Mouse (Mus musculus): ENCODE results near the gene Cux1. TPM values are rescaled to one million over a fixed set of nuclear protein-coding genes. Genes with fewer than 3 reads are reported as not detected.

Gene Cux1
- polyA plus RNA-seq, 1 experiment from 2014 or later = 126 TPM

- peak; percentile 74 for DNase-seq (ENCODE audit: low spot score)
These were observed 906 bp upstream of the Cux1 start for GRCm38 (mm10) chr5:136568026-136568765.

GRCm38 (mm10) chr5:136566812-136567175, 496 bp downstream of the Cux1 start:
- DNase-seq (ENCODE audit: low spot score) = no peak

DNA sequence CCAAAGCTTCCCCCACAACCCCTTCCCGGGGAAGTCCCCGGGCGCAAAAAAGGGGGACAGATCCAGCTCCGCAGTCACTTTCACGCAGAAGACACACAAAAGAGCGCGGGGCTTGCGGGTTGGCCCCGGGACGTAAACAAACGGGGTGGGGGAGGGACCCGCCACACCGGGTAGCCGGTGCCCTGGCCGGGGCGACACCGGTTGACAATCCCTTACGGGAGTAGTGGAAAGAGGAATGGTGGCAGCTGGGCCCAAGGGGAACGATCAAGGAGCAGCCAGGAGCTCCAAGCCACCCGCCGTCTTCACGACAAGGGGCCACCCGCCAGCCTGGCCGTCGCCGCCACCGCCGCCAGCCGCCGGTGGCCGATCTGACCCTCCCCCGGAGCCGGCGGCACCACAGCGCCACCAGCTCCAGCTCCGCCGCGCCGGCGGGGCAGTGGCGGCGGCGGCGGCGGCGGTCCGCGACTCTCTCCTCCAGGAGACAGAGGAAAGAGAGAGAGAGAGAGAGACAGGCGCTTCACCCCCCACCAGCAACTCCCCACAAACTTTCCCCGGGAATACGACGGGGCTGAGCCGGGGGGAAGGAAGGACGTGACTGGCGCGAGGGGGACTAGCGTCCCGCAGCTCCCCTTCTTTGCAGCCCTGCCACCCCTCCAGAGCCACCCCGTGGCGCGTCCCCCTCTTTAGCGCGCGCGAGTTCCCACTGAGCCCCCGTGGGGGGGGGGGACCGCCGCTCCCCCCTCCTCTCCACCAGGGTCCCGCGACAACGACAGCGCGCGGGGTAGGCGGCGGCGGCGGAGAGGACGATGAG, 1.1 kb downstream of the Cux1 start:
- peak; percentile 66 for DNase-seq (ENCODE audit: low spot score)

DNA sequence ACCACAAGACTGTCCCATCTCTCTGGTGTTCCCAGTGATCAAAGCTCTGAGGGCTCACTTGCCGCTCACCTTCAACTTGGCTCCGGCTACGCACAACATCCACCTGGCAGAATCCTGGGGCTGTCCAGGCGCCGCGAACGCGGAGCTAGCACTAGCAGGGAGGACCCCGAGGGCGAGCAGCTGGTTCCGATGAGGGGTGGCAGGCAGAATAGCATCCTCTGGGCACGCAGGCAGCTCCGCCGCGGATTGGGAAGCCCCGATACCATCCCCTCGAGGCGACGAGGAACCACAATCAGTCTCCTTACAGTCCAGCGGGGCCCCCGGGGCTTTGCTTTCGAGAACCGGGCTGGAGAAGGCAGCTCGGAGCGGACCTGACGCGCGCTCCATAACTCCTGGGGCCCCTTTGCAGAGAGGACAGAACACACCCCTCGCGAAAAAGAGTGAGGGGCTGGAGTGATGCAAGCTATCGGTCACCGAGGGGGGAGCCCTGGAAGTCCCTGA, 1.9 kb downstream of the Cux1 start:
- DNase-seq (ENCODE audit: low spot score) = peak; percentile 42

DNA sequence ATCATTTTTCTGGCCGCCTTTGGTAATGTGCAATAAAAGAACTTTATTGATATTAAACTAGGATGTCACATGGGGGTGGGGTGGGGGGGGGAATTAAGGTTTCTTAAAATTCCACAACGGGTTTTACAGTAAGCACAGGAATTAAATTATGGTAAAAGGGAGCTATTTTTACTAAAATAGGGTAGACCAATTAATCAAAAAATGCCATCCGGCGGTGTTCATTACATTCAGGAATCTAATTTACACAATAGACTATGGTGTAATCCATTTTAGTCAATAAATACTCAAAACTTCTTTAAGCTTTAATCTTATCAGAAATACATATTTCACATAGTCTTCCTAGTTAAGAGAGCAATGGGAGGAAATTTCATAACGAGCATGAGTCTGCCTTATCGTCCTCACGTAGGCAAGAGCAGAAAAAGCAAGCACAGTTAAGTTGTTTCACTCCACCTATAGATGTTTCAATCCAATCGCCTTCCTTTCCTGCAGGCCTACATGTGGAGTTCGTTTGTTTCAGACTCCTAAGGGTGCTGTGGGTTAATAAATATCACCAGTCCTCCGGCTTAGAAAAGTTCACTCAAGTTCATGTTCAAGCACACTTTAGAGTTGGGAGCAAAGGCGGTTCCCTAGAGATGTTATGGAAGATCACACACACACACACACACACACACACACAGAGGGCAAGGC, 2.5 kb downstream of the Cux1 start:
- DNase-seq (ENCODE audit: low spot score) = no peak

DNA sequence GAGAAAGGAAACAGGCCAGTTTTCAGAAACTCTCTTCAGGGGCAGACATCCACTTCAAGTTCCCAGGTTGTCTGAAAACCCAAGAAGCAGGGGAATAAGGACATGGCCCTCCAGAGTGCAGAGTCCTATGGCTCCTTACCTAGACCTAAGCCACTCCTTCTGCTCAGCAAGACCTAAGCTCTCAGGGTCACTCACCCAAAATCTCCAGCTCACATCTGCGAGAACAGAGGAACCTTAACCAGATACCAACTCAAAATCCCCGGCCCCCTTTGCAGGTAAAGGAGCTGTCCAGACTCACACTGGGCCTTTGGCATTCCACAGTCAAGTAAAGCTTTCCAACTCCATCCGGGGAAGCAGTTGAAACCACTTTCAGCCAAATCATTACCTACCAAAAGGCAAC, 3.3 kb downstream of the Cux1 start:
- DNase-seq (ENCODE audit: low spot score) = no peak

DNA sequence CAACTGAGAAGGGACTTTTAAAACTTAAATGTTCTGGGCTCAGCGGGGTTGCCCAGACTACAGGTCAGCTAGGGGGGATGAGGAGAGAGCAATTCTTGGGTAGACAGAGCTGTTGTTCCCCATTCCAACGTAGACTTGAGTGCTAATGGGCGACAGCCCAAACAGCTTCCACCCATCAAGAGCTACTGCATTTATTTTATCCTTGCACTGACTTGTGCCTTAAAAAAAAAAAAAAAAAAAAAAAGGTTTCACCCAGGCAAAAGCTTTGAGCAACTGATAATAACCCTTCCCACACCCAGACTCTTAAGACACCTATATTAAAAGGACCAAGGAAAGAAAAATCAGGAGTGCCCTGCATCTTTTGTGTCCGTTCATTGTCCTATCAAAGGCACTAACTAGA, 4.2 kb downstream of the Cux1 start:
- no peak for DNase-seq (ENCODE audit: low spot score)

DNA sequence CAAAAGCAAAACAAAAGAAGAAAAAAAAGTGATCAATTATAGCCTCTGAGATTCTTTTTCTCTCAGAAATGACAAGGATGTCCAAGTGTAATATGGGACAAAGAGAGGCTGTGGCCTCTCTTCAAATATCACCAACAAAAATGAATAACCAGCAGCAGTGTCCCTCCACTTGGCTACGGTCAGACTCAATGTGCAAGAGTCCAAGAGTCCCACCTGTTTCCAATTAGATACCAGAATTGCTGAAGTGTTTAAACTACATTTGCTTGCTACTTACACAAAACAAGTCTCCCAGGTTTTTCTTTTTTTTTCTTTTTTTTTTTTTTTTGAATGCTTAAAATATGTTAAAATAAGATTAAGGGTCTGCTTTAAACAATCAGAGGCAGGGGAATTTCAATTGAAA, 5.1 kb downstream of the Cux1 start:
- DNase-seq (ENCODE audit: low spot score) = no peak

GRCm38 (mm10) chr5:136561641-136562040, 5.6 kb downstream of the Cux1 start:
- DNase-seq (ENCODE audit: low spot score) = no peak

DNA sequence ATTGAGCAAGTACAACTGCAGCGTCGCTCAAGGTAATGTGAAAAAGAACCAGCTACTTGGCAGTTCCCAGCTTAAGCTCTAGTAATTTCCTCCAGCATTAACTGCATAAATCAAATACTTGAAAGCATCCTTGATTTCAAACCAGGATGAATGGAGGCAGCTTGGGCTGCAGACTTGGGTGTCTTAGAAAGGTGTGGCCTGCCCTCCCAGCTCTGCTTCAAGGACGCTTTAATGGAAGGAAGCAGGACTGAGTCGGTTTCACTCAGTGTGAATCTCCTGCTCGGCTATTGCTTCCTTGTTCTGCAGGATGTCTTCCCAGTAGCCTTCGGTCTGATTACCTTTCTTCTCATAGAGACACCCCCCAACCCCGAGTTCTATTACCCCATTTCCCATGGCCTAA, 6.6 kb downstream of the Cux1 start:
- DNase-seq (ENCODE audit: low spot score) = no peak

DNA sequence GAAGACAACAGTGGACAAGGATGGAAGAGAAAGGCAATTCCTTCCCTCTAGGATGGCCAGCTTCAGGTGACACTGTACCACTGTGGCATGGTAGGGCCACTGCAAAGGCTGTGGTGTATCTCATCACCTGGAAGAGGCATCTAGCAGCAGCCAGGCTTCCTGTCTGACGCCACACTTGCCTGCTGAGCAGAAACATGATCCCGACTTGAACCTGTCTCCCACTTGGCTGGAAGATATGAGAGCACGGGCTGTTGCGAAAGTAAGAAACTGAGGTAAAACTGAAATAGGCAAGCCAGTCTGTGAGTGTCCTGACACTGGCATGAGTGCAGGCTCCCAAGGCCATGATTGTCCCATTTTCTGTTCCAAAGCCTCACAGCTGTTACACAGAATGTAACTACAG, 9.8 kb downstream of the Cux1 start:
- DNase-seq (ENCODE audit: low spot score) = no peak

GRCm38 (mm10) chr5:136556328-136557262, 10.7 kb downstream of the Cux1 start:
- DNase-seq (ENCODE audit: low spot score) = no peak

- no peak for DNase-seq (ENCODE audit: low spot score)
These were observed 11.6 kb downstream of the Cux1 start for GRCm38 (mm10) chr5:136555703-136556102.

GRCm38 (mm10) chr5:136552832-136553231, 14.5 kb downstream of the Cux1 start:
- DNase-seq (ENCODE audit: low spot score) = no peak

DNA sequence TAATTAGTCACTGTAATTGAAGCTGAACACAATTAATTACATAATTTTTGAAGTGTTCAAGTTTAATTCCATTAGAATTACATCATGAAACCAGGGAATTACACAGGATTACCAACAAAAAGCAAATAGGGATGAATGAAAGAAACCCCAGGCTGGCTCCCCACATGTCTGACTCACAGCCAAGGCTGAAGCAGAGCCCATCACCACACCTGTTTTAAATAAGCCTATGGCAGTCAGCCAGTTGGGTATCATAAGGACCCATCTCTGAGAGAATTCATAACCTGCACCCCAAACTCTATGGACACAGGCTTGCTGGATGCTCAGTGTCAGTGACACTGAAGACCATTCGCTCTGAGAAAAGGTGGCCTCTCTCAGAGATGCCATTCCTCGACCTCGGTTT, 15.2 kb downstream of the Cux1 start:
- DNase-seq (ENCODE audit: low spot score) = no peak

- no peak for DNase-seq (ENCODE audit: low spot score)
These were observed 15.7 kb downstream of the Cux1 start for GRCm38 (mm10) chr5:136551571-136551970.

GRCm38 (mm10) chr5:136550726-136551125, 16.6 kb downstream of the Cux1 start:
- DNase-seq (ENCODE audit: low spot score) = peak; percentile 81

DNA sequence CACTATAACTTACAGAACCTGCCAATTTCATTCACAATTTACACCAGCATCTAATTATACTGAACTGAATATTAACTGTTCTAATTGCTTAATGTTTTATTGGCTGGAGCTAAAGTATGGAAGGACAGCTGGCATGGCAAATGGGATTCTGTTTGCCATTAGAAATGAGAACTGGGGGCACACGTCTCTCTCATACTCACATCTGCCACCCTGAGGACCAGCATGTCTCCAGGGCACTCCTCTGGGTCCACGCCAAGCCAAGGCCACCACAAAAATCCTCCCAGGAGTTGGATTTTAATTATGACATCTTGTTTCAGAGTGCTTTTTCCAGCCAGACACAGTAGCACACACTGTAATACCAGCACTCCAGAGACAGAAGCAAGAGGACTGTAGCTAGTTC, 18.5 kb downstream of the Cux1 start:
- DNase-seq (ENCODE audit: low spot score) = no peak

DNA sequence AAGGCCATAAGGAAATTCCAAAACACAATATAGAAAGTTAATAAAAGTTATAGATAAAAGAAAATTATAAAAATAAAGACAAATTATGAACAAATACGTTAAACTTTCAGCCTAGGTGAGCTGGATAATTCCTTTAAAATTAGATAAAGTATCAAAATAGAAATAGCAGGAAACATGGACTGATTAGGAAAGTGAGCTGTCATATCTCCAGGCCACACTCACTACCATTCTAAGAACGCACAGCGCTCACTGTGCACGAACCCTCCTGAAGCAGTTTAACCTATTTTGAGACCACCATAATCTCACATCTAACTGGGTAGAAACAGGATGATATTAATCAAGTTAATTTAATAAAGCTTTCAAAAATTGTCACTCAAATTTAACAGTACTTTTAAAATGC, 22.2 kb downstream of the Cux1 start:
- DNase-seq (ENCODE audit: low spot score) = no peak

- no peak for DNase-seq (ENCODE audit: low spot score)
These were observed 24.1 kb downstream of the Cux1 start for GRCm38 (mm10) chr5:136543171-136543570.

DNA sequence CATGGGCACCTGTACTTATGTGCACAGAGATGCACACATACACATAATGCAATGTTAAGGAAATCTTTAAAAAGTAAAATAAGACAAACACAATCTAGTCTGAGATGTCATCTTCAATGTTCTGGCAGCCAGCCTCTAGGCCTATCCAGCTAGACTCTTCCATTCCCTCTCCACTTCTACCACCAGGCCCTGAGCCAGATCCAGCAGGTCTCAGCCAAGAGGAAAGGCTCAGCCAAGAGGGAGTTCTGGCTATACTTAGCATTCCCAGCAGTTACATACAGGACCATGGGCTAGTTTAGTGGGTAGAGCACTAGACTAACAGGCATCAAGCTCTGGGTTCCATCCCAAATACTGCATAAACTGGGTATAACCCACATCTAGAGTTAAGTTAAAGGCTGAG, 26.3 kb downstream of the Cux1 start:
- DNase-seq (ENCODE audit: low spot score) = no peak
